Mouse (Mus musculus): Measurements from ENCODE around the gene Atp6v1e2. TPM values are rescaled to one million over a fixed set of nuclear protein-coding genes. Genes with fewer than 3 reads are reported as not detected.

Gene Atp6v1e2
- not detected in 2 replicates for polyA plus RNA-seq (2012; ENCODE audit: low replicate concordance)

GRCm38 (mm10) chr17:86947840-86948796, at the start of gene Atp6v1e2:
Atp6v1e2 (minus strand) TSS chr17:86947897.

GRCm38 (mm10) chr17:86962894-86963585, 15.3 kb upstream of the Atp6v1e2 start, which contains the start of gene Rhoq:
Rhoq (plus strand) TSS chr17:86963082.

GRCm38 (mm10) chr17:86917048-86917447, 30.6 kb downstream of the Atp6v1e2 start, which contains the start of gene Tmem247:
Tmem247 (plus strand) TSS chr17:86917348.

Other genes starting within 250 kb of the Atp6v1e2 start
- gene Epas1, start 194.2 kb downstream of the Atp6v1e2 start, polyA plus RNA-seq (2012; ENCODE audit: low replicate concordance): 2.2 and 6.9 TPM in 2 replicates
- gene Tmem247, start 30.5 kb downstream of the Atp6v1e2 start, polyA plus RNA-seq (2012; ENCODE audit: low replicate concordance): not detected in 2 replicates
- gene Rhoq, start 15.2 kb upstream of the Atp6v1e2 start, polyA plus RNA-seq (2012; ENCODE audit: low replicate concordance): 4.5 and 6.6 TPM in 2 replicates
- 3.3 and 6.0 TPM in 2 replicates for gene Pigf, start 77.5 kb upstream of the Atp6v1e2 start, polyA plus RNA-seq (2012; ENCODE audit: low replicate concordance)
- 0.86 and 3.0 TPM in 2 replicates for gene Cript, start 77.7 kb upstream of the Atp6v1e2 start, polyA plus RNA-seq (2012; ENCODE audit: low replicate concordance)
- 8.2 and 9.2 TPM in 2 replicates for gene Socs5, start 159.8 kb upstream of the Atp6v1e2 start, polyA plus RNA-seq (2012; ENCODE audit: low replicate concordance)